Mouse (Mus musculus): ENCODE results near the gene Phospho2. TPM values are rescaled to one million over a fixed set of nuclear protein-coding genes. Genes with fewer than 3 reads are reported as not detected.

Phospho2 gene
- 16.7 and 17.1 TPM in 2 replicates for polyA plus RNA-seq (2012; ENCODE audit: insufficient read depth, insufficient read length, missing spikeins)

GRCm38 (mm10) chr2:69789429-69790069 lies at the start of gene Phospho2, which contains the start of gene Ccdc173:
Gene Phospho2 (plus strand): TSS chr2:69789623.
Gene Ccdc173 (minus strand): TSS chr2:69789575.
- H3K4me3 ChIP-seq (ENCODE audit: insufficient read depth, low read length), result peak within 1 kb of the TSS; percentile 83
- peaks cover 2% of the 10 kb centered on the region for H3K4me1 ChIP-seq (ENCODE audit: control insufficient read depth, insufficient read depth, low read length)
- TF ChIP-seq CTCF (IDR thresholded peaks at IDR 0.05; ENCODE audit: low read depth, low read length) (no peak), POLR2A (IDR thresholded peaks at IDR 0.05; ENCODE audit: borderline replicate concordance, low read depth, low read length) (no peak)
- peak within 1 kb of the TSS; percentile 20; the same call in 1 of the 2 replicates for H3K27ac ChIP-seq (ENCODE audit: insufficient read depth, low read depth, low read length)

- H3K4me1 ChIP-seq (ENCODE audit: control insufficient read depth, insufficient read depth, low read length), result no peaks in the 10 kb centered on the region
- no peak overlapping the region for H3K4me3 ChIP-seq (ENCODE audit: insufficient read depth, low read length)
- TF ChIP-seq POLR2A (IDR thresholded peaks at IDR 0.05; ENCODE audit: borderline replicate concordance, low read depth, low read length) (no peak), CTCF (IDR thresholded peaks at IDR 0.05; ENCODE audit: low read depth, low read length) (no peak)
- H3K27ac ChIP-seq (ENCODE audit: insufficient read depth, low read depth, low read length), result no peak overlapping the region
Measured at GRCm38 (mm10) chr2:69745091-69745490, 44.3 kb upstream of the Phospho2 start.

GRCm38 (mm10) chr2:69760980-69761379 lies 28.4 kb upstream of the Phospho2 start:
- TF ChIP-seq POLR2A (IDR thresholded peaks at IDR 0.05; ENCODE audit: borderline replicate concordance, low read depth, low read length) (no peak), CTCF (IDR thresholded peaks at IDR 0.05; ENCODE audit: low read depth, low read length) (no peak)
- Histone ChIP-seq H3K4me3 (ENCODE audit: insufficient read depth, low read length) (no peak overlapping the region), H3K27ac (ENCODE audit: insufficient read depth, low read depth, low read length) (no peak overlapping the region), H3K4me1 (ENCODE audit: control insufficient read depth, insufficient read depth, low read length) (no peaks in the 10 kb centered on the region)

GRCm38 (mm10) chr2:69763340-69763739 lies 26.1 kb upstream of the Phospho2 start:
- no peak for TF ChIP-seq CTCF (IDR thresholded peaks at IDR 0.05; ENCODE audit: low read depth, low read length)
- Histone ChIP-seq H3K4me1 (ENCODE audit: control insufficient read depth, insufficient read depth, low read length) (no peaks in the 10 kb centered on the region), H3K4me3 (ENCODE audit: insufficient read depth, low read length) (no peak overlapping the region), H3K27ac (ENCODE audit: insufficient read depth, low read depth, low read length) (no peak overlapping the region)

- H3K27ac ChIP-seq (ENCODE audit: insufficient read depth, low read depth, low read length), result no peak overlapping the region
- no peak overlapping the region for H3K4me3 ChIP-seq (ENCODE audit: insufficient read depth, low read length)
Measured at GRCm38 (mm10) chr2:69764716-69765115, 24.7 kb upstream of the Phospho2 start.

GRCm38 (mm10) chr2:69773331-69773730 lies 16.1 kb upstream of the Phospho2 start:
- Histone ChIP-seq H3K4me1 (ENCODE audit: control insufficient read depth, insufficient read depth, low read length) (peaks cover 10% of the 10 kb centered on the region), H3K4me3 (ENCODE audit: insufficient read depth, low read length) (no peak overlapping the region), H3K27ac (ENCODE audit: insufficient read depth, low read depth, low read length) (no peak overlapping the region)
- TF ChIP-seq CTCF (IDR thresholded peaks at IDR 0.05; ENCODE audit: low read depth, low read length) (no peak), POLR2A (IDR thresholded peaks at IDR 0.05; ENCODE audit: borderline replicate concordance, low read depth, low read length) (no peak)

More at GRCm38 (mm10) chr2:69764716-69765115, 24.7 kb upstream of the Phospho2 start:
- H3K4me1 ChIP-seq (ENCODE audit: control insufficient read depth, insufficient read depth, low read length), result no peaks in the 10 kb centered on the region
- TF ChIP-seq POLR2A (IDR thresholded peaks at IDR 0.05; ENCODE audit: borderline replicate concordance, low read depth, low read length) (no peak), CTCF (IDR thresholded peaks at IDR 0.05; ENCODE audit: low read depth, low read length) (no peak)

- peak overlapping the region; percentile 37 for H3K27ac ChIP-seq (ENCODE audit: insufficient read depth, low read depth, low read length)
- H3K4me1 ChIP-seq (ENCODE audit: control insufficient read depth, insufficient read depth, low read length), result peaks cover 13% of the 10 kb centered on the region
- TF ChIP-seq POLR2A (IDR thresholded peaks at IDR 0.05; ENCODE audit: borderline replicate concordance, low read depth, low read length) (no peak), CTCF (IDR thresholded peaks at IDR 0.05; ENCODE audit: low read depth, low read length) (no peak)
- H3K4me3 ChIP-seq (ENCODE audit: insufficient read depth, low read length), result no peak overlapping the region
Measured at GRCm38 (mm10) chr2:69777985-69778835, 11.2 kb upstream of the Phospho2 start.

- Histone ChIP-seq H3K4me1 (ENCODE audit: control insufficient read depth, insufficient read depth, low read length) (peaks cover 13% of the 10 kb centered on the region), H3K4me3 (ENCODE audit: insufficient read depth, low read length) (no peak overlapping the region), H3K27ac (ENCODE audit: insufficient read depth, low read depth, low read length) (peak overlapping the region; percentile 37)
- TF ChIP-seq POLR2A (IDR thresholded peaks at IDR 0.05; ENCODE audit: borderline replicate concordance, low read depth, low read length), result no peak
- no peak for TF ChIP-seq CTCF (IDR thresholded peaks at IDR 0.05; ENCODE audit: low read depth, low read length)
Measured at GRCm38 (mm10) chr2:69778836-69779177, 10.6 kb upstream of the Phospho2 start.

GRCm38 (mm10) chr2:69788974-69789373 lies 449 bp upstream of the Phospho2 start:
- H3K4me1 ChIP-seq (ENCODE audit: control insufficient read depth, insufficient read depth, low read length), result peaks cover 2% of the 10 kb centered on the region
- no peak overlapping the region for H3K27ac ChIP-seq (ENCODE audit: insufficient read depth, low read depth, low read length)
- H3K4me3 ChIP-seq (ENCODE audit: insufficient read depth, low read length), result peak overlapping the region; percentile 83
- TF ChIP-seq POLR2A (IDR thresholded peaks at IDR 0.05; ENCODE audit: borderline replicate concordance, low read depth, low read length) (no peak), CTCF (IDR thresholded peaks at IDR 0.05; ENCODE audit: low read depth, low read length) (no peak)

- Histone ChIP-seq H3K27ac (ENCODE audit: insufficient read depth, low read depth, low read length) (peak overlapping the region; percentile 20; the same call in 1 of the 2 replicates), H3K4me3 (ENCODE audit: insufficient read depth, low read length) (peak overlapping the region; percentile 83), H3K4me1 (ENCODE audit: control insufficient read depth, insufficient read depth, low read length) (peaks cover 2% of the 10 kb centered on the region)
- TF ChIP-seq CTCF (IDR thresholded peaks at IDR 0.05; ENCODE audit: low read depth, low read length) (peak; percentile 83), POLR2A (IDR thresholded peaks at IDR 0.05; ENCODE audit: borderline replicate concordance, low read depth, low read length) (no peak)
Measured at GRCm38 (mm10) chr2:69790285-69790684, 862 bp downstream of the Phospho2 start.
